Mouse (Mus musculus): ENCODE measurements around the gene Atad2b. TPM values are rescaled to one million over a fixed set of nuclear protein-coding genes. Genes with fewer than 3 reads are reported as not detected.

Atad2b gene
- total RNA-seq, 2 experiments from 2014 or later: 13.4 to 16.0 TPM

GRCm38 (mm10) chr12:5044141-5044540, 127.0 kb downstream of the Atad2b start:
- intact Hi-C loops (cut with DNase I): no loop called here
- DNase-seq: no peak

- intact Hi-C loops (cut with DNase I): no loop called here
- DNase-seq: no peak
Measured at GRCm38 (mm10) chr12:5048104-5048503, 131.0 kb downstream of the Atad2b start.

GRCm38 (mm10) chr12:5067590-5067989, 150.4 kb downstream of the Atad2b start:
- intact Hi-C loops (cut with DNase I): no loop called here

GRCm38 (mm10) chr12:5070131-5070530, 153.0 kb downstream of the Atad2b start:
- intact Hi-C loops (cut with DNase I): no loop called here
- DNase-seq: no peak

More at GRCm38 (mm10) chr12:5067590-5067989, 150.4 kb downstream of the Atad2b start:
- no peak for DNase-seq

GRCm38 (mm10) chr12:5073191-5073590, 156.0 kb downstream of the Atad2b start:
- intact Hi-C loops (cut with DNase I): no loop called here
- DNase-seq: no peak

- no peak for DNase-seq
- intact Hi-C loops (cut with DNase I): no loop called here
Measured at GRCm38 (mm10) chr12:5081480-5081879, 164.3 kb downstream of the Atad2b start.

- intact Hi-C loops (cut with DNase I): no loop called here
- DNase-seq: no peak
Measured at GRCm38 (mm10) chr12:5084714-5085113, 167.6 kb downstream of the Atad2b start.

- DNase-seq: peak in 1 of 2 experiments; percentile 17
- intact Hi-C loops (cut with DNase I): no loop called here
Measured at GRCm38 (mm10) chr12:5087787-5088519, 170.8 kb downstream of the Atad2b start.

- intact Hi-C loops (cut with DNase I): no loop called here
- no peak for DNase-seq
Measured at GRCm38 (mm10) chr12:5088639-5089038, 171.5 kb downstream of the Atad2b start.

Other genes starting within 250 kb of the Atad2b start
- not detected for gene Fam228a, start 178.9 kb upstream of the Atad2b start, total RNA-seq (2021)
- 1 to 10 TPM; 1.4 to 1.5 TPM for gene Pfn4, start 148.3 kb upstream of the Atad2b start, total RNA-seq (2021)
- 1 to 10 TPM; 3.8 to 5.5 TPM for gene Fam228b, start 148.1 kb upstream of the Atad2b start, total RNA-seq (2021)
- gene Sf3b6, start 99.8 kb upstream of the Atad2b start, total RNA-seq (2021): 10 to 100 TPM; 24.8 to 31.4 TPM
- gene Fkbp1b, start 75.8 kb upstream of the Atad2b start, total RNA-seq (2021): 1 to 10 TPM; 1.0 to 1.2 TPM
- 1 to 10 TPM; 3.9 to 4.4 TPM for gene Wdcp, start 74.0 kb upstream of the Atad2b start, total RNA-seq (2021)
- gene Mfsd2b, start 43.0 kb upstream of the Atad2b start, total RNA-seq (2021): under 1 TPM; 0.57 to 0.61 TPM
- gene Ubxn2a, start 9.6 kb upstream of the Atad2b start, total RNA-seq (2021): 100 to 1,000 TPM in 1 of 2 experiments, 10 to 100 TPM in 1; 91.8 to 112 TPM